Mouse (Mus musculus) cerebellum, adult 8-10 months (tissue): ENCODE measurements around the gene Tubgcp4.

ENCODE experiments used
- DNase-seq: peaks from one replicate; pipeline ENCODE4 v3.0.0; 2022

Gene Tubgcp4

GRCm38 (mm10) chr2:121204276-121204675, 33.8 kb downstream of the Tubgcp4 start:
- DNase-seq: no peak

GRCm38 (mm10) chr2:121206541-121206940, 36.1 kb downstream of the Tubgcp4 start:
- DNase-seq: no peak

GRCm38 (mm10) chr2:121214491-121214890, 44.0 kb downstream of the Tubgcp4 start:
- DNase-seq: no peak

GRCm38 (mm10) chr2:121219177-121219576, 48.7 kb downstream of the Tubgcp4 start:
- DNase-seq: no peak

GRCm38 (mm10) chr2:121219994-121220393, 49.5 kb downstream of the Tubgcp4 start:
- no peak for DNase-seq

GRCm38 (mm10) chr2:121223010-121223409, 52.6 kb downstream of the Tubgcp4 start:
- DNase-seq: peak; percentile 74

- no peak for DNase-seq
Observed at GRCm38 (mm10) chr2:121228135-121228534, 57.7 kb downstream of the Tubgcp4 start.

GRCm38 (mm10) chr2:121235460-121236072, 65.1 kb downstream of the Tubgcp4 start:
- DNase-seq: no peak

GRCm38 (mm10) chr2:121239426-121239825, 69.0 kb downstream of the Tubgcp4 start:
- DNase-seq: no peak

- no peak for DNase-seq
Observed at GRCm38 (mm10) chr2:121244099-121244498, 73.6 kb downstream of the Tubgcp4 start.
